Mouse (Mus musculus): ENCODE measurements at regions not wholly inside any gene's neighbourhood (a gene's known extent, or its start where the extent isn't known, plus 50 kb on each side); places are given as distances from the start of the nearest gene placed in this dataset.
A peak's percentile ranks its signal among the peaks of the same experiment; 100 is the strongest.

GRCm38 (mm10) chr14:71518541-71518940, 918.9 kb upstream of the Fam160b2 start:
- Histone ChIP-seq H3K4me1 (ENCODE audit: control insufficient read depth, insufficient read depth, low read length) (no peaks in the 10 kb centered on the region), H3K4me3 (ENCODE audit: insufficient read depth, low read depth, low read length) (no peak overlapping the region), H3K36me3 (ENCODE audit: control insufficient read depth, insufficient read depth, low read length) (no peaks in the 10 kb centered on the region), H3K27me3 (ENCODE audit: control insufficient read depth, insufficient read depth, low read length) (no peaks in the 10 kb centered on the region), H3K9ac (ENCODE audit: low read depth, low read length) (no peak overlapping the region), H3K79me2 (ENCODE audit: control insufficient read depth, insufficient read depth, low read length) (no peaks in the 10 kb centered on the region), H3K27ac (replicated peaks; ENCODE audit: insufficient read depth, low read depth, low read length) (no peak overlapping the region)
- TF ChIP-seq CTCF (IDR thresholded peaks at IDR 0.05; ENCODE audit: low read depth, low read length) (no peak), POLR2A (IDR thresholded peaks at IDR 0.05; ENCODE audit: extremely low read depth, insufficient read depth, low read length) (no peak)
- no peak for DNase-seq (ENCODE audit: extremely low read depth, low read depth, low spot score)
- WGBS, result 46% methylated on average over 2 of the region's 2 CpGs

DNA sequence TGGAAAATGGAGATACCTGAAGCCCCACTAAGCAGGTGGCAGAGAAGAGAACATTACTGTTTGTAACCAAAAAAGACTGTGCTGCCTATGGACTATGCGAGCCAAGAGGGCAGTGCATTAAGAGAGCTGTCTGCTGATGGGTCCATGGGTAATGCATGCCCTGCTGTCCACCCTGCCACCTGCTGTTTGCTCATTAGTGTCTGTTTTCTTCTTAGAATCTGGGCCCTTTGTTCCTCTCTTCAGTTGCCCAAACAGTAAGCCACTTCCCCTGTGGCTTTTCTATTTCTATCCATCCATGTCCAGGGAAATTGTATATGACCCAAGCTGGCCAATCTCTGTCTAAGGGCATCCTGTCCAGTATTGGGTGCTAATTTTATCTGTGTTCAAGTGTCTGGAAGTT, 901.2 kb upstream of the Fam160b2 start:
- 88% methylated on average over 1 of the region's 1 CpGs for WGBS
- TF ChIP-seq CTCF (IDR thresholded peaks at IDR 0.05; ENCODE audit: low read depth, low read length) (no peak), POLR2A (IDR thresholded peaks at IDR 0.05; ENCODE audit: extremely low read depth, insufficient read depth, low read length) (no peak)
- no peak overlapping the region for H3K9ac ChIP-seq (ENCODE audit: low read depth, low read length)
- DNase-seq (ENCODE audit: extremely low read depth, low read depth, low spot score), result no peak
- H3K4me3 ChIP-seq (ENCODE audit: insufficient read depth, low read depth, low read length), result no peak overlapping the region
- H3K27ac ChIP-seq (replicated peaks; ENCODE audit: insufficient read depth, low read depth, low read length), result no peak overlapping the region
- H3K27me3 ChIP-seq (ENCODE audit: control insufficient read depth, insufficient read depth, low read length), result no peaks in the 10 kb centered on the region
- no peaks in the 10 kb centered on the region for H3K4me1 ChIP-seq (ENCODE audit: control insufficient read depth, insufficient read depth, low read length)
- no peaks in the 10 kb centered on the region for H3K36me3 ChIP-seq (ENCODE audit: control insufficient read depth, insufficient read depth, low read length)
- no peaks in the 10 kb centered on the region for H3K79me2 ChIP-seq (ENCODE audit: control insufficient read depth, insufficient read depth, low read length)

DNA sequence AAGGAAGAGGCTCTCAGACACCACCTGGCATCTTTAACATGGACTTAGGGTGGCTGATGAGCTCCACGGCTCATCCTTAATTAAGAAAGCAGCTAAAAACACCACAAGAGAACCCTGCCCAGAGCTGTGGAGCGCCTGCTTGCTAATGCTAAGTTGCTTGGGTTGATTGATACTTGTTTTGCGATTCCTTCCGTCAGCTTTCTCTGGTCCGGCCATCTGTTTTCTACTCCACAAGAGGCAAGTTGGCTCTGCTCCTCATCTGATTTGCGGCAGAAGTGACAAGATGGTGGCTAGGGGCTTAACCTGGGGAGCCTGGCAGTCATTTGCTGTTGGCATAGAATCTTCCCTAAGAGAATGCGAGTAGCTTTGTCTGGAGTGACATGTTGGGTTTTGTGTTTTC, 891.6 kb upstream of the Fam160b2 start:
- Histone ChIP-seq H3K27me3 (ENCODE audit: control insufficient read depth, insufficient read depth, low read length) (no peaks in the 10 kb centered on the region), H3K79me2 (ENCODE audit: control insufficient read depth, insufficient read depth, low read length) (no peaks in the 10 kb centered on the region), H3K9ac (ENCODE audit: low read depth, low read length) (no peak overlapping the region), H3K4me1 (ENCODE audit: control insufficient read depth, insufficient read depth, low read length) (no peaks in the 10 kb centered on the region), H3K27ac (replicated peaks; ENCODE audit: insufficient read depth, low read depth, low read length) (no peak overlapping the region), H3K36me3 (ENCODE audit: control insufficient read depth, insufficient read depth, low read length) (no peaks in the 10 kb centered on the region), H3K4me3 (ENCODE audit: insufficient read depth, low read depth, low read length) (no peak overlapping the region)
- DNase-seq (ENCODE audit: extremely low read depth, low read depth, low spot score), result no peak
- WGBS, result 82% methylated on average over 7 of the region's 7 CpGs
- TF ChIP-seq CTCF (IDR thresholded peaks at IDR 0.05; ENCODE audit: low read depth, low read length), result no peak
- TF ChIP-seq POLR2A (IDR thresholded peaks at IDR 0.05; ENCODE audit: extremely low read depth, insufficient read depth, low read length), result no peak

DNA sequence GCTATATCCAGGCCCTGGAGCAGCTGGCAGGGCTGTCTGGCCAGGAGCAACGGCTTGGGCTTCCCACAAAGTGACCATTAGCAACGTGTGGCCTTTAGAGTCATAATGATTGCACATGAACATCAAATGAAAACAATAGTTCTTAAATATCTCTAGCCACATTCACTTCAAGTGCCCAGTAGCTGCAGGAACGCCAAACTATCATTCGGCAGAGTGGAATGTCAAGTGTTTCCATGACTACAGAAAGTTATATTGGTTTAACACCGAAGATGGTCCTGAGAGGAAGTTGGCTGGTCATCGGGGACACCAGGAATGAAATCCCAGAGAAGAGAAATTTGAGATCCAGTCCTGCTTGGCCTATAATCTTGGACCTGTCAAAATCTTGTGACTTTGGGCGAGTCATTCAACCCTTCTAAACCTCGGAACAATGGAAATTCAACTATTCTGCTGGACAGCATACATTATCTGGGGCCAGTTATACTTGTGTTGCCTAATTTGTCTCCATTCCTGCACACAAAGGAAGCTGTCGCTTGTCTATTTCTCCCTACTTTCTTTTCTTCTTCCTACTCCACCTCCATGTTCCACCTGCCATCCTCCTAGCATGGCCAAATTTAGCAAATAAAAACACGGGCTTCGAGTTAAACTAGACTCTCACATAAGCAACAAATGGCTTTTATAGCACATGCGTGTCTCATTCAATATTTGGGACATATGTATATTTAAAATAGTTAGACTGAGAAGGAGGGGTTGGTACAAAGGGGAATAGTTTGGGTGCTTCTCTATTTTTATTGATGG, 886.7 kb upstream of the Fam160b2 start:
- H3K9ac ChIP-seq (ENCODE audit: low read depth, low read length), result no peak overlapping the region
- WGBS, result 85% methylated on average over 12 of the region's 12 CpGs

GRCm38 (mm10) chr14:71475656-71476055, 876.0 kb upstream of the Fam160b2 start:
- Histone ChIP-seq H3K36me3 (ENCODE audit: control insufficient read depth, insufficient read depth, low read length) (no peaks in the 10 kb centered on the region), H3K79me2 (ENCODE audit: control insufficient read depth, insufficient read depth, low read length) (no peaks in the 10 kb centered on the region), H3K9ac (ENCODE audit: low read depth, low read length) (no peak overlapping the region), H3K27me3 (ENCODE audit: control insufficient read depth, insufficient read depth, low read length) (no peaks in the 10 kb centered on the region), H3K4me1 (ENCODE audit: control insufficient read depth, insufficient read depth, low read length) (no peaks in the 10 kb centered on the region), H3K27ac (replicated peaks; ENCODE audit: insufficient read depth, low read depth, low read length) (no peak overlapping the region), H3K4me3 (ENCODE audit: insufficient read depth, low read depth, low read length) (no peak overlapping the region)
- DNase-seq (ENCODE audit: extremely low read depth, low read depth, low spot score), result peak; percentile 1
- WGBS, result 36% methylated on average over 2 of the region's 2 CpGs
- TF ChIP-seq POLR2A (IDR thresholded peaks at IDR 0.05; ENCODE audit: extremely low read depth, insufficient read depth, low read length) (no peak), CTCF (IDR thresholded peaks at IDR 0.05; ENCODE audit: low read depth, low read length) (no peak)

More for the DNA sequence above, 886.7 kb upstream of the Fam160b2 start:
- Histone ChIP-seq H3K36me3 (ENCODE audit: control insufficient read depth, insufficient read depth, low read length) (no peaks in the 10 kb centered on the region), H3K79me2 (ENCODE audit: control insufficient read depth, insufficient read depth, low read length) (no peaks in the 10 kb centered on the region), H3K4me3 (ENCODE audit: insufficient read depth, low read depth, low read length) (no peak overlapping the region), H3K27me3 (ENCODE audit: control insufficient read depth, insufficient read depth, low read length) (no peaks in the 10 kb centered on the region; the same call in 1 of the 2 replicates), H3K27ac (replicated peaks; ENCODE audit: insufficient read depth, low read depth, low read length) (no peak overlapping the region), H3K4me1 (ENCODE audit: control insufficient read depth, insufficient read depth, low read length) (no peaks in the 10 kb centered on the region)
- no peak for DNase-seq (ENCODE audit: extremely low read depth, low read depth, low spot score)
- TF ChIP-seq POLR2A (IDR thresholded peaks at IDR 0.05; ENCODE audit: extremely low read depth, insufficient read depth, low read length) (no peak), CTCF (IDR thresholded peaks at IDR 0.05; ENCODE audit: low read depth, low read length) (no peak)

- no peaks in the 10 kb centered on the region for H3K4me1 ChIP-seq (ENCODE audit: control insufficient read depth, insufficient read depth, low read length)
- H3K27me3 ChIP-seq (ENCODE audit: control insufficient read depth, insufficient read depth, low read length), result no peaks in the 10 kb centered on the region
- 76% methylated on average over 6 of the region's 6 CpGs for WGBS
- no peak overlapping the region for H3K4me3 ChIP-seq (ENCODE audit: insufficient read depth, low read depth, low read length)
- no peak for TF ChIP-seq POLR2A (IDR thresholded peaks at IDR 0.05; ENCODE audit: extremely low read depth, insufficient read depth, low read length)
- TF ChIP-seq CTCF (IDR thresholded peaks at IDR 0.05; ENCODE audit: low read depth, low read length), result no peak
- DNase-seq (ENCODE audit: extremely low read depth, low read depth, low spot score), result no peak
- no peak overlapping the region for H3K9ac ChIP-seq (ENCODE audit: low read depth, low read length)
- H3K79me2 ChIP-seq (ENCODE audit: control insufficient read depth, insufficient read depth, low read length), result no peaks in the 10 kb centered on the region
- no peak overlapping the region for H3K27ac ChIP-seq (replicated peaks; ENCODE audit: insufficient read depth, low read depth, low read length)
- no peaks in the 10 kb centered on the region for H3K36me3 ChIP-seq (ENCODE audit: control insufficient read depth, insufficient read depth, low read length)
These were observed 874.3 kb upstream of the Fam160b2 start for GRCm38 (mm10) chr14:71473907-71474306.

Measured in liver, adult 2 months (tissue).